Mouse (Mus musculus) CH12.LX (cell line): Measurements from ENCODE around the gene Rasgrp2. TPM values are rescaled to one million over a fixed set of nuclear protein-coding genes. Genes with fewer than 3 reads are reported as not detected.

Experiments used
- DNase-seq: peaks from one replicate; pipeline ENCODE4 v3.0.0-alpha.2; 2013; ENCODE audit errors: extremely low read depth
- H3K27ac ChIP-seq: 2 replicates; pipeline ENCODE4 v1.5.1; 2012; ENCODE audit warnings: low read depth, mild to moderate bottlenecking, control low read depth, moderate library complexity; ENCODE audit not compliant: insufficient read depth
- H3K27me3 ChIP-seq: replicated peaks from 2 replicates; pipeline ENCODE3; 2012; ENCODE audit warnings: inconsistent platforms
- H3K36me3 ChIP-seq, 2 experiments: replicated peaks in 1 of 2; 2 replicates each; pipeline versions ENCODE3 to v1.6.1; 2012; ENCODE audit warnings: inconsistent platforms in 1 of 2, low read length in 1 of 2, mild to moderate bottlenecking in 1 of 2, mixed read lengths in 1 of 2, moderate library complexity in 1 of 2; ENCODE audit not compliant: control insufficient read depth in 1 of 2, insufficient read depth in 1 of 2
- H3K4me1 ChIP-seq, 2 experiments: 2 replicates each; pipeline ENCODE4 v1.6.1; 2012; ENCODE audit warnings: inconsistent platforms in 1 of 2, moderate library complexity in 1 of 2; ENCODE audit not compliant: insufficient read depth in 2 of 2, control insufficient read depth in 1 of 2
- H3K4me2 ChIP-seq: 2 replicates; pipeline ENCODE4 v1.6.1; 2012; ENCODE audit warnings: low read depth, mild to moderate bottlenecking, control low read depth; ENCODE audit not compliant: poor library complexity, insufficient read depth, severe bottlenecking
- H3K4me3 ChIP-seq, 3 experiments: fragments of 150-350 bp in 1 of 3; sonication (generic) in 1 of 3; replicated peaks in 1 of 3; 2 replicates each; pipeline versions ENCODE3 to v1.5.1; 2011 to 2012; ENCODE audit warnings: low read depth in 2 of 3, low read length in 2 of 3, mild to moderate bottlenecking in 2 of 3, moderate library complexity in 2 of 3, control low read depth in 1 of 3, improper control_type of control experiment in 1 of 3, inconsistent platforms in 1 of 3, mixed read lengths in 1 of 3; ENCODE audit not compliant: poor library complexity in 1 of 3
- H3K79me2 ChIP-seq: replicated peaks from 2 replicates; pipeline ENCODE4 v1.6.1; 2012; ENCODE audit warnings: mild to moderate bottlenecking, moderate library complexity; ENCODE audit not compliant: control insufficient read depth, poor library complexity, insufficient read depth, severe bottlenecking; ENCODE audit errors: extremely low read depth
- H3K9ac ChIP-seq: 2 replicates; pipeline ENCODE4 v1.6.1; 2012; ENCODE audit warnings: low read depth, mild to moderate bottlenecking, control low read depth, moderate library complexity; ENCODE audit not compliant: insufficient read depth
- H3K9me3 ChIP-seq: replicated peaks from 2 replicates; pipeline ENCODE3; 2012; ENCODE audit warnings: low read length, inconsistent platforms, mixed read lengths
- BHLHE40 ChIP-seq: IDR thresholded peaks from 2 replicates; pipeline ENCODE4 v1.6.1; 2011; ENCODE audit warnings: mild to moderate bottlenecking, low read depth, low read length, improper control_type of control experiment
- CHD2 ChIP-seq: IDR thresholded peaks from 2 replicates; pipeline ENCODE4 v1.6.1; 2011; ENCODE audit warnings: low read length, improper control_type of control experiment
- EP300 ChIP-seq: IDR thresholded peaks from 2 replicates; pipeline ENCODE4 v1.6.1; 2011; ENCODE audit warnings: low read length, improper control_type of control experiment
- ETS1 ChIP-seq: conservative IDR thresholded peaks from 2 replicates; pipeline ENCODE4 v1.6.1; 2012; ENCODE audit warnings: low read depth, mild to moderate bottlenecking, inconsistent platforms, low read length, improper control_type of control experiment, moderate library complexity
- GABPA ChIP-seq: IDR thresholded peaks from 2 replicates; pipeline ENCODE4 v1.6.1; 2012; ENCODE audit warnings: low read depth, low read length, improper control_type of control experiment, inconsistent platforms; ENCODE audit not compliant: insufficient replicate concordance
- IRF4 ChIP-seq: IDR thresholded peaks from 2 replicates; pipeline ENCODE4 v1.6.1; 2014; ENCODE audit warnings: low read depth, mild to moderate bottlenecking, inconsistent platforms, low read length, improper control_type of control experiment
- JUN ChIP-seq: IDR thresholded peaks from 2 replicates; pipeline ENCODE4 v1.6.1; 2011; ENCODE audit warnings: low read depth, mild to moderate bottlenecking, low read length, improper control_type of control experiment, moderate library complexity; ENCODE audit not compliant: insufficient read depth
- MAFK ChIP-seq: IDR thresholded peaks from 2 replicates; pipeline ENCODE4 v1.6.1; 2011; ENCODE audit warnings: low read length, improper control_type of control experiment; ENCODE audit not compliant: insufficient replicate concordance
- MEF2A ChIP-seq: IDR thresholded peaks from 2 replicates; pipeline ENCODE4 v1.6.1; 2014; ENCODE audit warnings: low read depth, mild to moderate bottlenecking, inconsistent platforms, low read length, improper control_type of control experiment, borderline replicate concordance
- MXI1 ChIP-seq: IDR thresholded peaks from 2 replicates; pipeline ENCODE4 v1.6.1; 2011; ENCODE audit warnings: mild to moderate bottlenecking, low read depth, low read length, improper control_type of control experiment
- POLR2A ChIP-seq: IDR thresholded peaks from 2 replicates; pipeline ENCODE4 v1.6.1; 2011; ENCODE audit warnings: low read depth, mild to moderate bottlenecking, improper control_type of control experiment, low read length
- POLR2AphosphoS2 ChIP-seq: IDR thresholded peaks from 2 replicates; pipeline ENCODE4 v1.6.1; 2011; ENCODE audit warnings: low read depth, low read length, improper control_type of control experiment
- RCOR1 ChIP-seq: conservative IDR thresholded peaks from 2 replicates; pipeline ENCODE4 v1.6.1; 2012; ENCODE audit warnings: low read depth, mild to moderate bottlenecking, inconsistent platforms, low read length, improper control_type of control experiment
- TBP ChIP-seq: conservative IDR thresholded peaks from 2 replicates; pipeline ENCODE4 v1.6.1; 2011; ENCODE audit warnings: low read depth, low read length, improper control_type of control experiment
- TCF12 ChIP-seq: IDR thresholded peaks from 2 replicates; pipeline ENCODE4 v1.6.1; 2014; ENCODE audit warnings: low read depth, mild to moderate bottlenecking, inconsistent platforms, low read length, improper control_type of control experiment
- UBTF ChIP-seq: IDR thresholded peaks from 2 replicates; pipeline ENCODE4 v1.6.1; 2012; ENCODE audit warnings: low read depth, mild to moderate bottlenecking, inconsistent platforms, low read length, improper control_type of control experiment, moderate library complexity
- USF1 ChIP-seq: IDR thresholded peaks from 2 replicates; pipeline ENCODE4 v1.6.1; 2014; ENCODE audit warnings: low read depth, mild to moderate bottlenecking, inconsistent platforms, low read length, improper control_type of control experiment
- USF2 ChIP-seq: conservative IDR thresholded peaks from 2 replicates; pipeline ENCODE4 v1.6.1; 2011; ENCODE audit warnings: low read depth, low read length, improper control_type of control experiment
- dilution Hi-C: fragments of 300-500 bp; cut with MboI; formaldehyde crosslinking; loops from 2 replicates; pipeline ENCODE4 v1.14.3; 2020; ENCODE audit warnings: low sequenced_read_pairs; ENCODE audit not compliant: extremely low pct_unique_long_range_greater_than_20kb, extremely low pct_ligation_motif_present
- in situ Hi-C: fragments of 300-500 bp; cut with MboI; formaldehyde crosslinking; loops from 3 replicates; pipeline ENCODE4 v1.14.3; 2019; ENCODE audit warnings: low sequenced_read_pairs, low pct_ligation_motif_present, low pct_unique_long_range_greater_than_20kb, mixed read lengths
- polyA plus RNA-seq: library from polyadenylated mRNA; unstranded; fragments of >175 nt; gene quantifications from 2 replicates; pipeline ENCODE4 v1.2.1, GENCODE M21; 2012; ENCODE audit warnings: low read depth; ENCODE audit not compliant: insufficient read length
- total RNA-seq, 2 experiments: library from RNA; depleted of rRNA; stranded (reverse); fragments of 300-350 nt in 1 of 2; fragments of >200 nt in 1 of 2; gene quantifications; 2 replicates each; pipeline ENCODE4 v1.2.3; 2012 to 2014

Gene Rasgrp2
- total and polyA plus RNA-seq, 3 experiments: 9.3 to 26.0 (median 16.9) TPM

DNA sequence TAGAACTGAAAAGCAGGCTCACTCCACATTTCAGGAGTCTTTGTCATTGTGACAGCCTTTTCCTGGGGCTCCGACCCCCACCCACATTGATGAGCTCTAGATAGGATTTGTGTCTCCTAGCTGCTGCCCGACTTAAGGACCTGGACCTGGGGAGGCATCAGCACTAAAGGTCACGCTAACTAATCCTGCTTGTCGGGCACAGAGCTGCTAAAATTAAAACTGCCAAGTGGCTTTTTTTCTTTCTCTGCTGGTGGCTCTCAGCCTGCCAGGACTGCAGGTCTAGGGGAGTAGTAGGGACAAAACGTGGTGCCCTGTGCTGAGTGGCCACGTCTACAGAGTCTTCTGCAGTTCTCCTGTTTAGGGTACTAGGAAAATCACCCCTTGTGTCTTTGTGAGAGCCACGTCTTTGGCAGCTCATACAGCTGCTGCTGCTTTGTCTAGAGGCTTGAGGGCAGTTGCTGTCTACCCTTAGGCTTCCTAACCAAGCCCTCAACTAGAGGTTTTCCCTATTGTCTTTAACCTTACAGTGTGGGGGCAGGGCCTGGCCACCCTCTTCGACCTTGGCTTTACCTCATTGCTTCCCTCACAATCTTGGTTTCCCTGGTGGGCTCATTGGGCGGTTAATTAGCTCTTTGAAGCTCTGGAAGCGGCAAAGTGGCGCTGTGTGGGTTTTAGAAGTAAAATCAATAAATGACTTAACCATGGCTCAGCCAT, 21.7 kb upstream of the Rasgrp2 start:
- no peak overlapping the region for H3K4me3 ChIP-seq
- no peak overlapping the region for H3K9ac ChIP-seq
- no peaks in the 10 kb centered on the region for H3K27me3 ChIP-seq
- peaks cover 8% of the 10 kb centered on the region; the same call in 1 of the 2 replicates for H3K79me2 ChIP-seq
- peaks cover 2 to 35% of the 10 kb centered on the region in 2 experiments; a peak in 2 of 4 replicates for H3K4me1 ChIP-seq
- H3K27ac ChIP-seq: no peak overlapping the region
- no peak overlapping the region for H3K4me2 ChIP-seq
- TF ChIP-seq UBTF: no peak
- TF ChIP-seq JUN: no peak
- no peak for TF ChIP-seq POLR2AphosphoS2
- TF ChIP-seq MXI1: no peak
- TF ChIP-seq IRF4: no peak
- TF ChIP-seq GABPA: no peak
- TF ChIP-seq MEF2A: no peak
- no peak for TF ChIP-seq TBP
- no peak for TF ChIP-seq ETS1
- TF ChIP-seq USF1: no peak
- TF ChIP-seq MAFK: no peak
- TF ChIP-seq EP300: no peak
- TF ChIP-seq RCOR1: no peak
- no peak for TF ChIP-seq BHLHE40
- TF ChIP-seq, all 38 proteins: peak for 0
- dilution Hi-C loops: no loop called here
- Histone ChIP-seq H3K9me3 (no peaks in the 10 kb centered on the region), H3K36me3 (peaks cover 71 to 84% of the 10 kb centered on the region in 2 experiments)
- no peak for DNase-seq
- in situ Hi-C loops: no loop called here

DNA sequence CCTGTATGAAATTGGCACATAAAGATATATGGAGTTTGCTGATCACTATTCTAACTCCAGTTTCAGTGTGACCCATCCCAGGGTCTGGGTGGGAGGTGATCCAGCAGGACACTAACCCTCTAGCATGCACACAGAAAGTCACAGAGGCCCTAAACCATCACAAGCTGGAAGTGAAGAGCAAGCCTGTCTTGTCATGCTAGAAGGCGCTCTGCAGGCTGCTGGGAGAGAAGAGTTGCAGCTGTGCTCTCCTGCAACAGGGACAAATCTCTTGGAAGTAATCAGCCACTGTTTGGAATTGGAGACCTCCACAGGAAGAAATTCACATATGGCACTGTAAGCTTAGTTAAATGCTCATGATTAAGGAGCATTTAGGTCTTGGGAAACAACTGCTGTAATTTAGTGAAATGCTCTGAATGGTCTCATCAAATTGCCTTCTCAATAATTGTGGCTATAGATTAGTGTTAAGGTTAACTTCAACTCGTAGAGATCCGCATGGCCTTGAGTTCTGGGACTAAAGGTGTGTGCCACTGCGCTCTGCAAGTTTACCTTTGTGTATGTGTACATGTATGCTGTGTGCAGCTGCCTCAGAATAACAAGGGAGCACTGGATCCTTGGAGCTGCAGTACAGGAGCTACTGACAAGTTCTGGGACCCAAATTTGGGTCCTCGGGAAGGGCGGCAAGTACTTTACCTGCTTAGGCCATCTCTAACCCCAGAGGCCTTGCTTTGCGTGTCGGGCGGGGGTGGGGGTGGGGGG, 18.6 kb upstream of the Rasgrp2 start:
- no peak overlapping the region for H3K27ac ChIP-seq
- DNase-seq: no peak
- no peak overlapping the region for H3K4me2 ChIP-seq
- no peaks in the 10 kb centered on the region for H3K79me2 ChIP-seq
- TF ChIP-seq USF2 (no peak), CHD2 (no peak), TCF12 (no peak), IRF4 (no peak), TBP (no peak), POLR2AphosphoS2 (peak; percentile 93), POLR2A (0 out of 2 replicates have a peak, but pooled peaks have one; percentile 20)
- in situ Hi-C loops (no loop called here), dilution Hi-C loops (no loop called here)
- no peak overlapping the region for H3K9ac ChIP-seq
- no peak overlapping the region for H3K4me3 ChIP-seq
- H3K9me3 ChIP-seq: no peaks in the 10 kb centered on the region
- H3K27me3 ChIP-seq: no peaks in the 10 kb centered on the region
- peaks cover 0 to 30% of the 10 kb centered on the region in 2 experiments; a peak in 2 of 4 replicates for H3K4me1 ChIP-seq
- peaks cover 42 to 53% of the 10 kb centered on the region in 2 experiments for H3K36me3 ChIP-seq
